Comparison of ENCODE assay signal across 24 mouse cellular contexts in the genomic region with DNA sequence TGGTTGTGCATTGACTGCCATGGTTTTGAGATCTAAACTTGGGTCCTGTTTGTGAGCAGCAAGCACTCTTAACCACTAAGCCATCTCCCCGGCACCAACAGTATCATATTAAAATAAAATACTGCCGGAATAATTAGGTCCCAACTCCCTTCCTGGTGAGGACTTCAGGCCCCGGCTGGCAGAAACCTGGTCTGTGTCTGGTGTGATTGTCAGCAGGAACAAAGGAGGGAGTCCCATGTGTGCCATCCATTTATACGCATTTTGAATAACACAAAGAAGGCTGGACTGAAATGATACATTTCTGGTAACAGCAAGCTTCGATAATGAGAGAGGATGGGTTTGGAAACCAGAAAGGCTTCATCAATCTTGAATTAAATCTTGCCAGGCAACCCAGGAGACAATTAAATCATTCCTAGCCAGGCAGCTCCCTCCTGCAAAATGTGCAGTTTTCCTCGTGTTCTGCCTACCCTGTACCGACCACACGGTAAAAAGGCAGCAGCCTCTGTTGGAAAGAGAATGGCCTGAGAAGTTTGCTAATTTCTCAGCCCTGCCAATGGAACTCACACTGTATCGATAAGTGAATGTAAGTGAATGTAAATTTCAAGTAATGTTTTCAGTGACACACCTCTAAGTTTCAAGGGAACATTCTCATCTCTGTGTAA.
DNase-seq lines count a peak whose midpoint lies in the region; ATAC-seq lines count a peak whose summit lies in the region.
"Had no signal": no experiment of that assay in that cellular context is flagged by ENCODE, and none has a peak within 500 bp of the region (broad histone marks: within the 10 kb centered on the region; RNA-seq: fewer than 3 reads in every experiment).

No protein-coding gene starts in this region.

- peak overlapping the region; percentile 23 for H3K27ac ChIP-seq in hindbrain, embryonic 13.5 days
- no peak overlapping the region for H3K27ac ChIP-seq in hindbrain, embryonic 16.5 days (ENCODE audit: low read depth, low read length)
- no peak overlapping the region for H3K27ac ChIP-seq in neural tube, embryonic 12.5 days
- H3K27ac ChIP-seq in neural tube, embryonic 15.5 days (replicated peaks) = no peak overlapping the region
- no peak overlapping the region for H3K27ac ChIP-seq in liver, embryonic 11.5 days (ENCODE audit: low read depth, low read length)
- H3K27ac ChIP-seq: embryonic facial prominence, embryonic 12.5 days; forebrain, embryonic 12.5 days; heart, embryonic 13.5 days; limb, embryonic 12.5 days; liver, embryonic 12.5 days had no signal

- no peaks in the 10 kb centered on the region for H3K27me3 ChIP-seq in hindbrain, embryonic 13.5 days
- H3K27me3 ChIP-seq in hindbrain, embryonic 16.5 days (replicated peaks; ENCODE audit: control insufficient read depth, insufficient read depth, low read length) = no peaks in the 10 kb centered on the region
- no peaks in the 10 kb centered on the region for H3K27me3 ChIP-seq in neural tube, embryonic 12.5 days (replicated peaks)
- no peaks in the 10 kb centered on the region for H3K27me3 ChIP-seq in neural tube, embryonic 15.5 days (replicated peaks)
- no peaks in the 10 kb centered on the region for H3K27me3 ChIP-seq in liver, embryonic 11.5 days (replicated peaks; ENCODE audit: control insufficient read depth, insufficient read depth, low read length)
- H3K27me3 ChIP-seq: embryonic facial prominence, embryonic 12.5 days; forebrain, embryonic 12.5 days; heart, embryonic 13.5 days; limb, embryonic 12.5 days; liver, embryonic 12.5 days had no signal

- H3K9me3 ChIP-seq in hindbrain, embryonic 13.5 days = no peaks in the 10 kb centered on the region
- no peaks in the 10 kb centered on the region for H3K9me3 ChIP-seq in hindbrain, embryonic 16.5 days (ENCODE audit: control insufficient read depth, low read length)
- H3K9me3 ChIP-seq in neural tube, embryonic 12.5 days = no peaks in the 10 kb centered on the region
- H3K9me3 ChIP-seq in neural tube, embryonic 15.5 days (replicated peaks) = no peaks in the 10 kb centered on the region
- no peaks in the 10 kb centered on the region for H3K9me3 ChIP-seq in liver, embryonic 11.5 days (ENCODE audit: control insufficient read depth, low read length)
- H3K9me3 ChIP-seq: embryonic facial prominence, embryonic 12.5 days; forebrain, embryonic 12.5 days; heart, embryonic 13.5 days; limb, embryonic 12.5 days; liver, embryonic 12.5 days had no signal

- H3K4me3 ChIP-seq in hindbrain, embryonic 13.5 days = no peak overlapping the region
- no peak overlapping the region for H3K4me3 ChIP-seq in hindbrain, embryonic 16.5 days (ENCODE audit: low read length)
- no peak overlapping the region for H3K4me3 ChIP-seq in neural tube, embryonic 12.5 days
- no peak overlapping the region for H3K4me3 ChIP-seq in neural tube, embryonic 15.5 days (replicated peaks)
- no peak overlapping the region for H3K4me3 ChIP-seq in liver, embryonic 11.5 days (ENCODE audit: low read depth, low read length)
- H3K4me3 ChIP-seq: embryonic facial prominence, embryonic 12.5 days; erythroblast, embryonic 14.5 days; forebrain, embryonic 12.5 days; heart, embryonic 13.5 days; limb, embryonic 12.5 days; liver, embryonic 12.5 days had no signal

- H3K9ac ChIP-seq in hindbrain, embryonic 13.5 days = no peak overlapping the region
- H3K9ac ChIP-seq in hindbrain, embryonic 16.5 days (ENCODE audit: low read depth, low read length) = no peak overlapping the region
- H3K9ac ChIP-seq in neural tube, embryonic 12.5 days = no peak overlapping the region
- H3K9ac ChIP-seq in neural tube, embryonic 15.5 days (replicated peaks) = no peak overlapping the region
- no peak overlapping the region for H3K9ac ChIP-seq in liver, embryonic 11.5 days (ENCODE audit: low read depth, low read length)
- H3K9ac ChIP-seq: embryonic facial prominence, embryonic 12.5 days; forebrain, embryonic 12.5 days; heart, embryonic 13.5 days; limb, embryonic 12.5 days; liver, embryonic 12.5 days had no signal

- 43% methylated on average over 9 of the region's 9 CpGs for WGBS in hindbrain, embryonic 13.5 days
- WGBS in hindbrain, embryonic 16.5 days = 42% methylated on average over 9 of the region's 9 CpGs
- WGBS in neural tube, embryonic 12.5 days = 65% methylated on average over 9 of the region's 9 CpGs
- WGBS in neural tube, embryonic 15.5 days = 36% methylated on average over 9 of the region's 9 CpGs
- 77% methylated on average over 9 of the region's 9 CpGs for WGBS in liver, embryonic 11.5 days

- H3K36me3 ChIP-seq in hindbrain, embryonic 13.5 days = no peaks in the 10 kb centered on the region
- no peaks in the 10 kb centered on the region for H3K36me3 ChIP-seq in hindbrain, embryonic 16.5 days (ENCODE audit: control insufficient read depth, insufficient read depth, low read length)
- H3K36me3 ChIP-seq in neural tube, embryonic 12.5 days = no peaks in the 10 kb centered on the region
- no peaks in the 10 kb centered on the region for H3K36me3 ChIP-seq in neural tube, embryonic 15.5 days
- H3K36me3 ChIP-seq in liver, embryonic 11.5 days (ENCODE audit: control insufficient read depth, insufficient read depth, low read length) = no peaks in the 10 kb centered on the region
- H3K36me3 ChIP-seq: embryonic facial prominence, embryonic 12.5 days; forebrain, embryonic 12.5 days; heart, embryonic 13.5 days; limb, embryonic 12.5 days; liver, embryonic 12.5 days had no signal

- peaks cover 6% of the 10 kb centered on the region for H3K4me1 ChIP-seq in hindbrain, embryonic 13.5 days (replicated peaks)
- no peaks in the 10 kb centered on the region for H3K4me1 ChIP-seq in hindbrain, embryonic 16.5 days (ENCODE audit: control insufficient read depth, insufficient read depth, low read depth, low read length)
- no peaks in the 10 kb centered on the region for H3K4me1 ChIP-seq in neural tube, embryonic 12.5 days
- H3K4me1 ChIP-seq in neural tube, embryonic 15.5 days = peaks cover 8% of the 10 kb centered on the region; the same call in 1 of the 2 replicates
- no peaks in the 10 kb centered on the region for H3K4me1 ChIP-seq in liver, embryonic 11.5 days (replicated peaks; ENCODE audit: control insufficient read depth, insufficient read depth, low read length)
- H3K4me1 ChIP-seq: embryonic facial prominence, embryonic 12.5 days; forebrain, embryonic 12.5 days; heart, embryonic 13.5 days; liver, embryonic 12.5 days had no signal

- ATAC-seq in hindbrain, embryonic 13.5 days (ENCODE audit: low FRiP score) = peak; percentile 78
- no peak for ATAC-seq in hindbrain, embryonic 16.5 days
- ATAC-seq in neural tube, embryonic 12.5 days (ENCODE audit: low FRiP score, low read depth) = peak; percentile 80
- no peak; the same call in 1 of the 2 replicates for ATAC-seq in neural tube, embryonic 15.5 days (ENCODE audit: low FRiP score)
- ATAC-seq in liver, embryonic 11.5 days (replicated peaks; ENCODE audit: low FRiP score) = no peak
- ATAC-seq: liver, embryonic 12.5 days had no signal

- no peak overlapping the region for H3K4me2 ChIP-seq in hindbrain, embryonic 13.5 days
- H3K4me2 ChIP-seq in hindbrain, embryonic 16.5 days (ENCODE audit: low read length) = no peak overlapping the region
- H3K4me2 ChIP-seq in neural tube, embryonic 12.5 days (replicated peaks) = no peak overlapping the region
- no peak overlapping the region for H3K4me2 ChIP-seq in neural tube, embryonic 15.5 days
- H3K4me2 ChIP-seq in liver, embryonic 11.5 days = no peak overlapping the region
- H3K4me2 ChIP-seq: embryonic facial prominence, embryonic 12.5 days; forebrain, embryonic 12.5 days; heart, embryonic 13.5 days; limb, embryonic 12.5 days; liver, embryonic 12.5 days had no signal

- peak; percentile 0 for DNase-seq in embryo, embryonic 11 days
- DNase-seq in embryo, embryonic 10.5 days (ENCODE audit: low spot score) = no peak
- DNase-seq in liver, embryonic 11.5 days (ENCODE audit: low spot score) = no peak
- DNase-seq: adrenal gland, postnatal 36 days; cerebellum, adult 11 months; gastrocnemius, postnatal 14 days; heart, adult 18-20 months; heart, postnatal 14 days; kidney, adult 18-20 months; kidney, postnatal 4 days; lung, adult 18-20 months; lung, postnatal 10 days; thymus, adult 18-20 months; thymus, postnatal 36 days had no signal

Comparison
In these comparisons a context has a peak if more than half of its experiments do, and no peak if none do; other contexts are left out.
1. ATAC-seq: peak in hindbrain, embryonic 13.5 days (single experiment) and neural tube, embryonic 12.5 days (single experiment); none in hindbrain, embryonic 16.5 days (single experiment), neural tube, embryonic 15.5 days (single experiment) and liver, embryonic 11.5 days (single experiment).